8 mouse cellular contexts compared by ENCODE assay signal in genomic region chr11:74522487-74523209, GRCm38 (mm10).
A peak's percentile ranks its signal among the peaks of the same experiment; 100 is the strongest.
DNase-seq lines count a peak whose midpoint lies in the region; ATAC-seq and TF ChIP-seq lines count a peak whose summit lies in the region.

No protein-coding gene starts in this region.

- H3K4me3 ChIP-seq in left cerebral cortex, adult 2 months = peak overlapping the region; percentile 54
- peak overlapping the region; percentile 50 for H3K4me3 ChIP-seq in heart, embryonic 11.5 days (ENCODE audit: low read depth, low read length)
- peak overlapping the region; percentile 58 for H3K4me3 ChIP-seq in kidney, embryonic 15.5 days (replicated peaks)
- H3K4me3 ChIP-seq in lung, embryonic 14.5 days (ENCODE audit: low read depth, low read length) = peak overlapping the region; percentile 59

- no peak for TF ChIP-seq CTCF in left cerebral cortex, adult 2 months (IDR thresholded peaks at IDR 0.05)
- TF ChIP-seq CTCF in lung, embryonic 14.5 days (IDR thresholded peaks at IDR 0.05; ENCODE audit: low read depth) = no peak

- DNase-seq in left cerebral cortex, adult 2 months (ENCODE audit: extremely low spot score in 1 of 2, low spot score in 2 of 2) = peak; percentile 48 to 60
- DNase-seq in left cerebral cortex, adult 11 months (ENCODE audit: low spot score) = no peak
- DNase-seq in embryo, embryonic 10.5 days (ENCODE audit: low spot score) = peak; percentile 67
- peak; percentile 63 for DNase-seq in lung, embryonic 14.5 days
- DNase-seq in ovary, adult 18-20 months (ENCODE audit: low spot score) = peak; percentile 21
- DNase-seq in thymus, postnatal 14 days = peak; percentile 67

- peak overlapping the region; percentile 83 for H3K4me2 ChIP-seq in heart, embryonic 11.5 days
- peak overlapping the region; percentile 87 for H3K4me2 ChIP-seq in kidney, embryonic 15.5 days
- peak overlapping the region; percentile 90 for H3K4me2 ChIP-seq in lung, embryonic 14.5 days

- H3K27ac ChIP-seq in left cerebral cortex, adult 2 months = peak overlapping the region; percentile 69; the same call in 1 of the 2 replicates
- peak overlapping the region; percentile 32; the same call in 1 of the 2 replicates for H3K27ac ChIP-seq in heart, embryonic 11.5 days (ENCODE audit: low read depth, low read length)
- peak overlapping the region; percentile 89 for H3K27ac ChIP-seq in kidney, embryonic 15.5 days
- H3K27ac ChIP-seq in lung, embryonic 14.5 days (ENCODE audit: low read depth) = peak overlapping the region; percentile 50; the same call in 1 of the 2 replicates

- peak overlapping the region; percentile 73 for H3K9ac ChIP-seq in heart, embryonic 11.5 days (ENCODE audit: low read depth, low read length)
- peak overlapping the region; percentile 66 for H3K9ac ChIP-seq in kidney, embryonic 15.5 days
- H3K9ac ChIP-seq in lung, embryonic 14.5 days = peak overlapping the region; percentile 64

- no peaks in the 10 kb centered on the region for H3K9me3 ChIP-seq in heart, embryonic 11.5 days (replicated peaks; ENCODE audit: control insufficient read depth, low read length)
- no peaks in the 10 kb centered on the region for H3K9me3 ChIP-seq in kidney, embryonic 15.5 days (replicated peaks)
- no peaks in the 10 kb centered on the region for H3K9me3 ChIP-seq in lung, embryonic 14.5 days (ENCODE audit: low read depth, low read length)

- no peaks in the 10 kb centered on the region for H3K36me3 ChIP-seq in heart, embryonic 11.5 days (ENCODE audit: control insufficient read depth, insufficient read depth, low read length)
- no peaks in the 10 kb centered on the region for H3K36me3 ChIP-seq in kidney, embryonic 15.5 days
- H3K36me3 ChIP-seq in lung, embryonic 14.5 days (ENCODE audit: insufficient read depth) = no peaks in the 10 kb centered on the region

- intact Hi-C loops in left cerebral cortex, adult 2 months (cut with DNase I) = no loop called here

- H3K27me3 ChIP-seq in heart, embryonic 11.5 days (ENCODE audit: control insufficient read depth, insufficient read depth, low read length) = peaks cover 22% of the 10 kb centered on the region
- peaks cover 46% of the 10 kb centered on the region for H3K27me3 ChIP-seq in kidney, embryonic 15.5 days
- peaks cover 28% of the 10 kb centered on the region for H3K27me3 ChIP-seq in lung, embryonic 14.5 days (ENCODE audit: insufficient read depth, low read length)

- H3K4me1 ChIP-seq in heart, embryonic 11.5 days (ENCODE audit: control insufficient read depth, insufficient read depth, low read length) = peaks cover 42% of the 10 kb centered on the region
- H3K4me1 ChIP-seq in kidney, embryonic 15.5 days = peaks cover 55% of the 10 kb centered on the region
- 0 out of 2 replicates have a peak, but pooled peaks cover 6% of the 10 kb centered on the region for H3K4me1 ChIP-seq in lung, embryonic 14.5 days (ENCODE audit: insufficient read depth)

- ATAC-seq in heart, embryonic 11.5 days (replicated peaks; ENCODE audit: insufficient number of reproducible peaks, low FRiP score, low TSS enrichment) = peak; percentile 60
- ATAC-seq in kidney, embryonic 15.5 days (replicated peaks; ENCODE audit: low FRiP score) = peak; percentile 74
- peak; percentile 80 for ATAC-seq in lung, embryonic 14.5 days (ENCODE audit: insufficient read depth)

- under 1% methylated on average over 83 of the region's 87 CpGs for WGBS in heart, embryonic 11.5 days (ENCODE audit: insufficient replicate concordance)
- under 1% methylated on average over 83 of the region's 87 CpGs for WGBS in kidney, embryonic 15.5 days
- under 1% methylated on average over 85 of the region's 87 CpGs for WGBS in lung, embryonic 14.5 days

Comparison
In these comparisons a context has a peak if more than half of its experiments do, and no peak if none do; other contexts are left out.
1. H3K27ac ChIP-seq: peak in every context shown above with its lines; median percentile 89 in kidney, embryonic 15.5 days; 69 in left cerebral cortex, adult 2 months; 50 in lung, embryonic 14.5 days; 32 in heart, embryonic 11.5 days.